Mouse (Mus musculus): ENCODE results near the gene Samd4b.
A peak's percentile ranks its signal among the peaks of the same experiment; 100 is the strongest.

Samd4b gene

DNA sequence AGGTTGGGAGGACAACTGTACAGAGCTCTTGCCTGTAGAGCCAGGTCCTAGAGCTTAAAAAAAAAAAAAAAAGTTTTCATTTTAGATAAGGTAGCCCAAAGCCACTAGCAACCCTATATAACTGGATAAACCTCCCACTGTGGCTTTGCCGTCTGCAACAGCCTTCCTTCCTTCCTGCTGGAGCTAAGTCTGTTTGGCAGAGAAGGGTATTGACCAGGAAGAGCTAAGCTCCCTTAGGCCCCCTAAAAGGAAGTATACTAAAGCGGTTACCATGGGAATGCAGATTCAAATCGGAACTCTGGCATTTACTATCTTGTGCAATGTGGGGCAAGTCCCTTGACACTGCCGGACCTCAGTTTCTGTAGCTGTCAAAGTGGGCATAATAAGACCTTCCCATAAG, 155.3 kb downstream of the Samd4b start:
- DNase-seq = no peak

DNA sequence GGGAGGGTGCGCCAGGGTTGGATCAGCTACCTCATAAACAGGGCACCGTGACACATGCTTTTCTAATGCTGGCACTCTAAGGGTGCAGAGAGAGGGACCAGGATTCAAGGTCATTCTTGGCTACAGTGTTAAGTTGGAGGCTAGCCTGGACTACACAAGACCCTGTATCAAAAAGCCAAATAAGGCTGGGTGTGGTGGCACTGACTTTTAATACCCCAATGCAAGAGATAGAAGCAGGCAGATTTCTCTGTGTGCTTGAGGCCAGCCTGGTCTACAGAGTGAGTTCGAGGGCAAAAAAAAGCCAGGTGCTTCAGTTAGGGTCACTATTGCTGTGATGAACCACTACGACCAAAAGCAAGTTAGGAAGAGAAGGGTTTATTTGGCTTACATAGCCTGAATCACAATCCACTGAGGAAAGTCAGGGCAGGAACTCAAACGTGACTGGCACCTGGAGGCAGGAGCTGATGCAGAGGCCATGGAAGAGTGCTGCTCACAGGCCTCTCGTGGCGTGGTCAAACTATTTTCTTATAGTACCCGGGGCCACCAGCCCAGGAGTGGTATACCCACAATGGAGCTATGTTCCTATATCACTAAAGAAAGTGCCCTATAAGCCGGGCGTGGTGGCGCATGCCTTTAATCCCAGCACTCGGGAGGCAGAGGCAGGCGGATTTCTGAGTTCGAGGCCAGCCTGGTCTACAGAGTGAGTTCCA, 156.0 kb downstream of the Samd4b start:
- no peak for DNase-seq

DNA sequence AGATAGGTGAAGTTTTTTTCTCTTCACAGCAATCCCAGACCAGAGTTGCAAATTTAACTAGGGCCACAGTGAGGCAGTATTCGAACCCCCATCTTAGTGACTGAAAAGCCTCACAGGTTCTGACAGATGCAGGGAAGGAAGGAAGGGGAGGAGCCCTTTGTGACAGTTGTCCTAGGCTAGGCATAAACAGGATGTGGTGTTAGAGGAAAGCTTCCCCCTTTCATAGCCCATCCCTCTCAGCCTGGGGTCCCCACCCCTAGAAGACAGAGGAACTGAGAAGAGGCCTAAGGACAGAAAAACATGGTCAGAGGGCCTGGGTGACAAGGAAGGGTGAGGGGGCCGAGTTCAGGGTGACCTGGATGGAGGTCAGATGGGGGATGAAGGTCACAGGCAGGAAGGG, 157.2 kb downstream of the Samd4b start:
- DNase-seq = peak; percentile 50 to 65

DNA sequence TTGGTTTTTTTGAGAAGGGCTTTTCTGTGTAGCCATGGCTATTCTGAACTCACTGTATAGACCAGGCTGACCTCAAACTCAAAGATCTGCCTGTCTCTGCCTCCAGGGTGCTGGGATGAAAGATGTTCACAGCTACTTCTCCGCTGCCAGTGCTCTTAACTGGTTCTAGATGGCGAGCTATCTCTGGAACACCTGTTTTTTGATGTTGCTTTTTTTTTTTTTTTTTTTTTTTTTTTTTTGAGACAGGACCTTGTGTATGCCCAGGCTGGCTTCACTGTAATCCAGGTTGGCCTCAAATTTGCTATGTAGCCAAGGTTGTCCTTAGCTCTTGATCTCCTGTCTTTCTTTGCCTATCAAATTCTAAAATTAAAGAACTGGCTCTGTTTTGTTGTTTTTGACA, 159.2 kb downstream of the Samd4b start:
- DNase-seq = no peak

DNA sequence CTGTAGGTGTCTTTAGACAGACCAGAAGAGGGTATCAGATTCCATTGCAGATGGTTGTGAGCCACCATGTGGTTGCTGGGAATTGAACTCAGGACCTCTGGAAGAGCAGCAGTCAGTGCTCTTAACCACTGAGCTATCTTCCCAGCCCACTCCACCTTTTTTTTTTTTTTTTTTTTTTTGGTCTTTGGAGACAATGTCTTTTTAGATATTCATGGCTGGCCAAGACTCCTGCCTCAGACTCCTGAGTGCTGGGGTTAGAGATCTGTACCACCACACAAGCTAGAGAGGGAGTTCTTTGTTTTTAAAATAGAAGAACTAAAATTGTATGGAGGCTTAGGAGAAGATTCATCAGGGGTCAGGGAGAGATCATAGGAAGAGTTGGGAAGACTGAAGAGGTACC, 160.0 kb downstream of the Samd4b start:
- DNase-seq = no peak

DNA sequence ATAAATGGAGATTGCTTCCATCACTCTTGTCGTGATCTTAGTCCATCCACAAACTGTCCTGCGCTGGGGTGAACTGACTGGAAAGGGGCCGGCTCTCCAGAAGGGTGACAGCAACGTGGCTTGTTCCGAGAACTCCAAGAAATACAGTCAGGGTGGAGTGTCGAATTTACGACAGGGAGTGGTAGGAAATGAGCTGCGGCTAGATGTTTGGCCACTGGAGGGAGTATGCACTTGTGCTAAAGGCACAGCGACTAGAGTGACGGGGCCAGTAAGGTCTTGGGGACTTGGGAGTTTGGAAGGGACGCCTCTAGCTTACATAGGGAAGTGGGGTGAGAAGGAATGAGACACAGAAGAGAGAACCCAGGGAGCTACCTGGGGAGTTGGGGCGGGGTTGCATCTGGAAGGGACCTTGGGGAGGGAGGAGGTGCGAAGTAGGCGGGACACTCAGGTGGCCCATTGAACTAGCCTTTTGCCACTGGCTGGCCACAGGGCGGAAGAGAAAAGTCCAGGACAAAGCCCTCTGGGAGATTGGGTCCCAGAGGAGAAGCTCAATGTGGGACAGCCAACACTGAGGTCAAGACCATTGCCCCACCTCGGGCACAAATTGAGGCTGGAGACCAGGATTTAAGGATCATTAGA, 160.9 kb downstream of the Samd4b start, which contains the start of gene Gmfg:
Gmfg (plus strand) TSS at position 516 of the 639 bp plus-strand sequence.
- DNase-seq = peak; percentile 86 to 87

DNA sequence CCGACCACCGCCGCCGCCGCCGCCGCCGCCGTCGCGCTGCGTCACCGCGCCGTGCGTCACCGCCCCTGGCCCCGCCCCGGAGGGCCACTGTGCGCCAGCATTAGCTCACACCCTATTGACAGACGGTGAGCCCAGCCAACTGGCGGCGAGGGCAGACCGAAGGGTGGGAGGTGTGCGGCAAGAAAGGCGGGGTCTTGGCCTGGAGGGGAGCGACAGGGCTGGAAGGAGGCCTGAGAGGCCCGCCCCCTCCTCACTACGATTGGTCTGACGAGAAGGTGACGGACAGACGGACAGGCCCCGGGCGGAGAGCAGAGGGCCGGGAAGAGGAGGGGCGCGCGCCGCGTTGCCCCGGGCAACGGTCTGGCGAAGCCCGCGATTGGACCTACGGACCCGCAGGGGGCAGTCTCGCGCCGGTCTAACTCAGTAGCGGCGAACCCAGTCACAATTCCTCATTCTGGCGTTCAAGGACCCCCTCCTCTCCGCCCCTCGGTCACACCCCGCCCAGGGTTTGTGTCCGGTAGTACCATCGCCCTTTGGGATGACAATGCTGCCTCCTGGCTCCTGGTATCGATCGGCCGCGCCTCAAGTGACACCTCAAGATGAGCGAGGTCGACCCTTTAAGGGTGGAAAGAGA, 161.6 kb downstream of the Samd4b start:
- peak; percentile 100 for DNase-seq

DNA sequence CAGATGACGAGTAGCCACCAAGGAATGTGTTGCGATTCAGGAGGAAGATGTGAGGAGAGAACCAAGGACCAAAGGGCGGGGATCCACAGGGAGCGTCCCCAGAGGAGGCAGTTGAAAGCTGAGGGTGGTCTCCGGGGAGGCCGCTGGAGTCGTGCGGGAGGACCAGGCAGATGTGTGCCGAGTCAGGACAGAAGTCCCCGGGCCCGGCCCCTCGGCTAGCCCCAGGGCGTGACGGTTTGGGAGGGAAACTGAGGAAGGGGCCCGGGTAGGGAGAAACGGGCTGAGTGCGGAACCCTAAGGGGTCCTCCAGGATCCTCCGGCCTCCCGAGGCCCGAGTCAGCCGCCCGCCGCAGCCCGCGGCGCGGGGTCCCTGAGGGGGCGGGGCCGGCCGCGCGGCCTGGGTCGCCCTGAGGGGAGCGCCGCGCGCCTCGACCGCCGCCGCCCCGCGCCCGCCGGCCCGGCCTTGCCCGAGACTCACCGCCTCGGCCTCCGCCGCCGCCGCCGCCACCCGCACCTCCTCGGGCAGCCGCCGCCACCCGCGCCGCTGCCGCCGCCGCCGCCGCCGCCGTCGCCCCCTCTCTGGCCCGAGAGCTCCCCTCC, 162.2 kb downstream of the Samd4b start:
- no peak for DNase-seq

DNA sequence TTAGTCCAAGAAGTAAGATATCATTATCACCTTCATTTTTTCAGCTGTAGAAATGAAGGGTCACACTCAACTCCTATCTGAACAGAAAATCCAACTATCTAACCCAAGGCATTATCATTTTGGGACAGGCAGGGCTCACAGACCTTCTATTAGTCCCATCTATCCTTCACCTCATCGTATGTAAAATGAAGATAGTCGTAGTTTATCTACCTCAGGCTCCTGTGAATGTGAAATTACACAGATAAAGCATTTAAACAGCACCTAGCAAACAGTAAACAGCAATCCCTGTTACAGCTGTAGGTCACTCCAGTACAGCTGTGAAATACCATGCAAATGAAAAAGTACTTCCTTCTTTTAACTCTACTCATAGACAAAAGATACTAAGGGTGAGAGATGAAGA, 165.7 kb downstream of the Samd4b start:
- DNase-seq = no peak

DNA sequence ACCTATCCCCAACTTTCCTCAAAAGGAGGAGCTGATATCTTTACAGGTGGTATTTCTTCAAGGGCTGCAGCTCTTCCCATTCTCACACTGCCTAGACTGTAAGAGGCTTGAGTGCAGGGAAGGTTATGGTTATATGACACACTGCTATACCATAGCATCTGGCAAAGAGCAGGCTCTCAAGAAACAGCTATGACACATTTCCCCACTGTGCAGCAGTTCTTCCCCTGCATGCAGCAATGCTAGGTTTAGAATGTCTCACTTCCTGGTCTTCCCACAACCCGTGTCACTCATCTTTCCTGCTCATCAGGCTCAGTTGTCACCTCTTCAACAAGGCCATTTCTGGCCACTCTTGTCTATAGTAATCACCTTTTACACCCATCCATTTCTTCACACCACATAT, 167.4 kb downstream of the Samd4b start:
- no peak for DNase-seq

DNA sequence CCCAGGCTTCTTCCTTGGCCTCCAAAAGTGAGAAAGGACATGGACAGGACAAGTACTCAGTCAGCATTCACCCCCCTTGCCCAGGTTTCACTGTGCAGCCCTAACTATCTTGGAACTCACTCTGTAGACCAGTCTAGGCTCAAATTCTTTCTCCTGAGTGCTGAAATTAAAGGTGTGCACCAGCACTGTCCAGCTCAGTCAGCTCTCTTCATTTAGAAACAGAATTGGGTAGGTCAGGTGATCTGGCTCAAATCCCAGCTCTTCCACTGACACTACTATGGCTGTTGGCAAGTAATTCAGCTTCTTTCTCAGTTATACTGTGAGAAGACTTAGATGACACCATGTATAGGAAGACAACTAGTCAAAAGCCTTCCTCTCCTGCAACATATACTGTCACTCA, 170.2 kb downstream of the Samd4b start:
- peak; percentile 46 to 50 for DNase-seq

DNA sequence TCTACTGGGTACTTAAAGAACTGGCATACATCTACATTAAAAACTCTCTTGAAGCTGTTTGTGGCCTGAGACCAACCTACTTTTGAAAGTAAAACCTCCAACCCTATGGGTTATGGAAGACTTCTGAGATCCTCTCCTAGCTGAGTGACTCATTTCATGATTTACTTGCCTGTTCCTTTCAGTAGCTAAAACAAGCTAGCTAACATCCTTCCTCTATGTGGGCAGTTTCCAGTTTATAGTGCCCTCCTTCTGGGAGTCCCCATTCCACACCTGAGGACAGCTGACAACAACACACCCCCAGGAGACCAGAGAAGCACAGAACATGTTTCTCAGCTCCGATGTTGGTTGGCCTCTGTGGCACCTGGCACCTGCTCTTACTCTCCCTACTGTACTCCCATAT, 174.9 kb downstream of the Samd4b start:
- DNase-seq = no peak

DNA sequence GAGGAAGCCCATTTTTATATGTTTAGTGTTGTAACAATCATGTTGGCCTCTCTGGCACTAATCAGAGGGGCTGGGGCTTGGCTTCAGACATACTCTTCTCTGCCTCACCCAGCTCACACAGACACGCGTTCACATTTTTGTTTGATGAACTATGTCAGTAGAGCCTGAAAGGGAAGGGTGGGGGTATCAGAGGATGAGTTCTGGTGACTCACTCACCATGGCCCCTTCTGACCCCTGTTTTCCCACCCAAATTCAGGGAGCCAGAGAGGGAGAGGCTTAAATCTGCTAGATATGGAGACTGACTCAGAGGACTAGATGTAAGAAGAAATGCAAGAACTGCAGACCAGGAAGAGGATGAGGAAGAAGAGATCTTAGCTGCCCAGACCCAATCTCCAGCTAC, 178.5 kb downstream of the Samd4b start:
- no peak for DNase-seq

DNA sequence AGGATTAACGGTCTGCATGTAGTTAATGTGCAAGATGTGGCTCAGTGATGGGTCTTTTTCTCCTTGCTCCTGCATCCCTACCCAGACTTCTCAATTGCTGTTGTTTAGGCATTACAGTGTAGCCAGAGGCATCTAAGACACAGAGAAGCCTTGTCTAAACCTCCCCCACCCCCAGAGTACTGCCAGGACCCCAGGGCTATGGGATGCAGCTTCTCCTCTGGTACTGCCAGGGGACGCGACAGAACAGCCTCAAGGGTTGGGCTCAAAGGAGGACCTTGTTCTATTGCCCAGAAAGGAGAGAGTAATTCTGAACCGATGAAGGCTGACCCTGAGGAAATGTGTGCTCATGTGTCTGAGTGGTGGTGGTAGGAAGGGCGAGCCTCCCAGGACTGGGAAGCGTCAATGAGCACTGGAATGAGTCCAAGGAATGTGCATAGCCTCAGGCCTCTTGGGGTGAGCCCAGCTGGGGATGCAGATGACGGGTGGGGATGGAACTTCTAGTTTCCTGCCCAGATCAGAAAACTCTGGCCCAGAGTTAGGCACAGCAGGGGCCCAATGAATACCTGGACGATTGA, 179.8 kb downstream of the Samd4b start:
- DNase-seq = peak; percentile 76 to 84

DNA sequence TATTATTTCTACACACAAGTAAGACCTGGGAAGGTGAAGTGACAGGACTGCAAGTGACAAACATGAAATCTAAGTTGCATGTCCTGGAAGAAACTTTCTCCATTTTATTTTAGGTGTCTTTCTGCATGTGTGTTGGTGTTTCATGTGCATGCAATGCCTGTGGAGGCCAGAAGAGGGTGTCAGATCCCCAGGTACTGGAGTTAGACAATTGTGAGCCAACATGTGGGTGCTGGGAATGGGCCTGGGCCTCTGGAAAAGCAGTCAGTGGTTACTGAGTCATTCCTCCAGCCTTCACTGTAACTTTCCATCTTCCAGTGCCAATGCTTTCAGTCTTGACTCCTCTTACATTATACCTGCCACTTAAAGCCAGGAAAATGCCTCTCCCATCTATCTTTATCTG, 180.6 kb downstream of the Samd4b start:
- DNase-seq = no peak

DNA sequence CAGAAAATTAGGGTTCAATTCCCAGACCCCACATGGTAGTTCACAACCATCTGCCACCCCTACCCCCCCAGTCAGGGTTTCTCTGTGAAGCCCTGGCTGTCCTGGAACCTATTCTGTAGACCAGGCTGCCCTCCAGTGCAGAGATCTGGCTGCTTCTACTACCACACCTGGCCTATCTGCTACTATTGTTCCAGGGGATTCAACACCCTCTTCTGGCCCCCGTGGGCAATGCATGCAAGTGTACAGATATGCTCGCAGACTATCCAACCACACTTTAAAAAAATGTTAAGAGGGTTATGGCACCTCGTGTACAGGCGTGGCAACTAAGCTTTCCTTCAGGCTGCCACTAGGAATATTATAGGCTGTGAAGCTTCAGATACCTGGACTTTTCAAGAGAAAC, 185.1 kb downstream of the Samd4b start:
- DNase-seq = no peak

DNA sequence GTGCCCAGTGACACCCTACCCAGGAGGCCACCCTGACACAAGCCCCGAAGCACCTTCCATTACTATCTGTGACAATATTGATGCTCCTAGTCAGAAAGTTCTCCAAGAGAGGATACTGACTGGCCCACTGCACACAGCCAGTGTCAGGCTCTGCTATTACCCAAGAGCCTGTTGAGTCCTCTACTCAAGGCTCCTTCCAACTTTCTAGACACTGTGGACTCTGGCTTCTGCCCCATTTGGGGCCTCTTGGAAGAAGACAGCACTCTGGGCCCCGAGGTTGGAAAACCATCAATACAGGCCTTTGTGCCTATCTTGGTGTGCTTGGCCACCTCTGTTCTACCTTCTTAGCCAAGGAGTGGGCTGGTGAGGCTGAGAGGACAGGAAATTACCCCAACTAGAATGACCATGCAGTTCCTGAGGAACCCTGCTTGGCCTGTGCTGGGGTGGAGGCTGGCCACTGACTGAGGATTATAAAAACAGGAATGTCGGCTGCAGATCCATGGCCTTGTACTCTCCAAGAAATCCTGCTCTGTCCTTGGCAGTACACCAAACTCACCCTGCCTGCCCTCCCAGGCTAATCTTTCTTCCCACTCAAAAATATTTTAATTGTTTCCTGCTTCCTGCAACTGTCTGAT, 187.0 kb downstream of the Samd4b start:
- peak; percentile 69 to 81 for DNase-seq

DNA sequence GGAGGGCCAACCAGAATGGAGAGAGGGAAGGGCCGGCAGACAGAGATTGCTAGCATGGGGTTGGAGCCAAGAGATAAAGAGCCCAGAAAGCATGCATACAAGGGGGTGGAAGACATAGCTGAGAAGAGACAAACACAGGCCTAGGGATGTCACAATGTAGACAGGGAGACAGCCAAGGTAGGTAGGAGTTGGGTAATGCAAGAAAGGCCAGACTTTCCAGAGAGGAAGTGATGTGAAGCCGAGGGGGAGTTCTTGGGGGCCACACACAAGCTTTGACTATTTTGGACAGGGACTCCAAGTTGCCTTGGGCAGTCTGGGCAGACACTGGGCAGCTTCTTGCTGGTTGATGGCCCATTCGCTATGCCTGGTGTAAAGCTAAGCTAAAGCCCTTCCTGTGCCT, 196.0 kb downstream of the Samd4b start:
- DNase-seq = no peak

DNA sequence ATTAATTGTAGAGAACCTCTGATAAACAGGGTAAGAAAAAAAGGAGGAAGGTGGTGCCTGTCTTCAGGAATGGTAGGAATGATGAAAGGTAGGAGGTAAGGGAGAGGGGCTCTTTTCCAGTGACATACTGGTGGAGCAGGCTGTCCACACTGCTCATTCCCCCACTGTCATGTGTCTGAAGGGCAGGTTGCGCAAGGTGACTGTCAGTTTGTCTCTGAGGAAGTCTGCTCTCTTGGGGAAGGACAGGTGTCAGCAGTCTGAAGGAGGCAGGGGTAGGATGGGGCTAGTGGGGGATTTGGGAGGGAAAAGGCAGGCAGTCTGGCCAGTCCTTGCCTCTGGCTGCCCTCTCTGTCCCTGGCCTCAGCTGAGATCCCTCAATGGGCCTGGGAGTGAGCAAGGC, 196.9 kb downstream of the Samd4b start:
- no peak for DNase-seq

DNA sequence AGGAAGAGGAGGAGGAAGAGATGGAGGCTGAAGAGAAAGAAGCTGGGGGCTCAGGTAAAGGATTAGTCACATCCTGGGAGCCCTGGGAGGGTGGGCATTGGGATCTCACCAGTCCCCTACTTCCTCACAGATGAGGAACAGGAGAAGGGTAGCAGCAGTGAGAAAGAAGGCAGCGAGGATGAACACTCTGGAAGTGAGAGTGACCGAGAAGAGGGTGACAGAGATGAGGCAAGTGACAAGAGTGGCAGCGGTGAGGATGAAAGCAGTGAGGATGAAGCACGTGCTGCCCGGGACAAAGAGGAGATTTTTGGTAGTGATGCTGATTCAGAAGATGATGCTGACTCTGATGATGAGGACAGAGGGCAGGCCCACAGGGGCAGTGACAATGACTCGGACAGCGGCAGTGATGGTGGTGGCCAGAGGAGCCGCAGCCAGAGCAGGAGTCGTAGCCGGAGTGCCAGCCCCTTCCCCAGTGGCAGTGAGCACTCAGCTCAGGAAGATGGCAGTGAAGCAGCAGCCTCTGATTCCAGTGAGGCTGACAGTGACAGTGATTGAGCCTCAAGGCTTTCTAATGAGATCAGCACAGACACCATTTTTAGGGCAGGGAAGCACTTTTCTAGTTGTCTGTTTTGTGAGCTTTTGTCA, 199.1 kb downstream of the Samd4b start:
- DNase-seq = no peak

DNA sequence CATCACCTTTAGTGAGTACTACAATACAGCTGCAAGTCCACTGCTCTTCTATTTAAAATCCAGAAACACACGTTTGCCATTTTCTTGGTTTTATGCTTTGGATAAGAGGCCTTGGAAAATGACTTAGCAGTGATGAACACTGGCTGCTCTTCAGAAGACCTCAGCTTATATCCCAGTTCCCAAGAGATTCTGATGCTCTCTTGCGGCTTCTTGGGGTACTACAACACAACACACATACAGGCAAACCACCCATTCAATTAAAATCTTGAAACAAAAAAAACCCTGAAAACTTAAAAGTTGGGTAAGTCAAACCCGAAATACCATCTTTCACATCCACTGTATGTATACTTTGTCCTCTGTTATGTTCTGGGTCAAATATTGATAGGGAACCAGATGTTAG, 199.9 kb downstream of the Samd4b start:
- peak; percentile 38 to 59 for DNase-seq

DNA sequence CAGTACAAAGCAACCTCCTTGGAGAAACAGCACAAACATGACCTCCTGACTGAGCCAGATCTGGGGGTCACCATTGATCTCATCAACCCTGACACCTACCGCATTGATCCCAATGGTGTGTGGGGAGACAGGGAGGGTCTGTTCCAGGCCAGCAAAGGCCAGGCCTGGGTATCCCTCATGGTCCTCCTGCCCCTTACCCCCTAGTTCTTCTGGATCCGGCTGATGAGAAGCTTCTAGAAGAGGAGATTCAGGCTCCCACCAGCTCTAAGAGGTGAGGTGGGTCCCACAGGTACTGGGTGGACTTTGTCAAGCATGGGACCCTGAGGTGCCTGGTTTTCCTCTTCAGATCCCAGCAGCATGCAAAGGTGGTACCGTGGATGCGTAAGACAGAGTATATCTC, 202.5 kb downstream of the Samd4b start:
- no peak for DNase-seq

Data from kidney, postnatal 36 days (tissue).